Mouse (Mus musculus) lung, embryonic 14.5 days (tissue): ENCODE results near the gene Notum. TPM values are rescaled to one million over a fixed set of nuclear protein-coding genes. Genes with fewer than 3 reads are reported as not detected.
A peak's percentile ranks its signal among the peaks of the same experiment; 100 is the strongest.

Experiments
- ATAC-seq: fragments of 200-750 bp; cut with Nextera tagmentation; 2 replicates; pipeline ENCODE4 v1.8.0; 2017; ENCODE audit warnings: mild to moderate bottlenecking, moderate TSS enrichment, moderate library complexity; ENCODE audit not compliant: insufficient read depth
- DNase-seq: peaks from one replicate; pipeline ENCODE4 v3.0.0-alpha.2; 2015
- H3K27ac ChIP-seq: fragments of 300-500 bp; sonication (generic); 2 replicates; pipeline ENCODE4 v1.5.1; 2014; ENCODE audit warnings: low read depth, mild to moderate bottlenecking, moderate library complexity
- H3K27me3 ChIP-seq: fragments of 300-500 bp; sonication (generic); 2 replicates; pipeline ENCODE4 v1.6.1; 2014; ENCODE audit warnings: low read length, control low read depth; ENCODE audit not compliant: insufficient read depth
- H3K36me3 ChIP-seq: fragments of 300-500 bp; sonication (generic); 2 replicates; pipeline ENCODE4 v1.6.1; 2014; ENCODE audit warnings: control low read depth; ENCODE audit not compliant: insufficient read depth
- H3K4me1 ChIP-seq: fragments of 300-500 bp; sonication (generic); 2 replicates; pipeline ENCODE4 v1.6.1; 2014; ENCODE audit warnings: antibody characterized with exemption, control low read depth; ENCODE audit not compliant: insufficient read depth
- H3K4me2 ChIP-seq: fragments of 300-500 bp; sonication (generic); 2 replicates; pipeline ENCODE4 v1.6.1; 2014; ENCODE audit warnings: mild to moderate bottlenecking
- H3K4me3 ChIP-seq: fragments of 300-500 bp; sonication (generic); 2 replicates; pipeline ENCODE4 v1.5.1; 2014; ENCODE audit warnings: low read depth, low read length
- H3K9ac ChIP-seq: fragments of 300-500 bp; sonication (generic); 2 replicates; pipeline ENCODE4 v1.6.1; 2014
- H3K9me3 ChIP-seq: fragments of 300-500 bp; sonication (generic); 2 replicates; pipeline ENCODE4 v1.6.1; 2016; ENCODE audit warnings: low read depth, low read length, control low read depth
- CTCF ChIP-seq: IDR thresholded peaks from 2 replicates; pipeline ENCODE4 v1.5.1; 2016; ENCODE audit warnings: antibody characterized with exemption, low read depth
- WGBS: fragments of 180-500 bp; shearing (Covaris S2); extraction: QIAGEN DNeasy Blood & Tissue Kit; methylation state at CpG from one replicate; pipeline ENCODE4 v1.1.7; 2014; 5-methylcytosine and 5-hydroxymethylcytosine counted together
- polyA plus RNA-seq: library from polyadenylated mRNA; unstranded; fragments of >200 nt; fragmentation: Nextera tagmentation; extraction: Ambion mirVana; gene quantifications from 2 replicates; pipeline ENCODE4 v1.2.1, GENCODE M21; 2014

The Notum gene
- polyA plus RNA-seq, 1 experiment from 2014 or later, result 5.3 TPM

GRCm38 (mm10) chr11:120641255-120641654 lies 19.7 kb downstream of the Notum start:
- Histone ChIP-seq H3K9me3 (no peaks in the 10 kb centered on the region), H3K4me1 (peaks cover 5% of the 10 kb centered on the region; the same call in 1 of the 2 replicates)
- WGBS, result 59% methylated on average over 9 of the region's 9 CpGs

GRCm38 (mm10) chr11:120634810-120635209 lies 26.2 kb downstream of the Notum start:
- no peak overlapping the region for H3K27ac ChIP-seq
- H3K4me3 ChIP-seq, result no peak overlapping the region
- H3K9me3 ChIP-seq, result no peaks in the 10 kb centered on the region
- H3K4me2 ChIP-seq, result no peak overlapping the region
- no peak for ATAC-seq
- no peak for TF ChIP-seq CTCF
- H3K27me3 ChIP-seq, result no peaks in the 10 kb centered on the region
- H3K36me3 ChIP-seq, result no peaks in the 10 kb centered on the region
- 86% methylated on average over 5 of the region's 5 CpGs for WGBS
- no peak overlapping the region for H3K9ac ChIP-seq
- peaks cover 18% of the 10 kb centered on the region for H3K4me1 ChIP-seq
- no peak for DNase-seq

More at GRCm38 (mm10) chr11:120641255-120641654, 19.7 kb downstream of the Notum start:
- 0 out of 2 replicates have a peak overlapping the region, but pooled peaks have one; percentile 13 for H3K9ac ChIP-seq
- DNase-seq, result no peak
- 0 out of 2 replicates have a peak, but pooled peaks cover 4% of the 10 kb centered on the region for H3K27me3 ChIP-seq
- no peaks in the 10 kb centered on the region for H3K36me3 ChIP-seq
- no peak overlapping the region for H3K4me2 ChIP-seq
- H3K27ac ChIP-seq, result no peak overlapping the region
- no peak for ATAC-seq
- TF ChIP-seq CTCF, result no peak
- H3K4me3 ChIP-seq, result no peak overlapping the region

- peak within 1 kb of the TSS; percentile 91 for H3K9ac ChIP-seq
- WGBS, result 10% methylated on average over 56 of the region's 58 CpGs
- H3K4me1 ChIP-seq, result peaks cover 19% of the 10 kb centered on the region
- no peak for TF ChIP-seq CTCF
- peak within 1 kb of the TSS; percentile 93 for H3K27ac ChIP-seq
- no peaks in the 10 kb centered on the region for H3K27me3 ChIP-seq
- H3K36me3 ChIP-seq, result peaks cover 10% of the 10 kb centered on the region
- ATAC-seq, result peak; percentile 89
- peak within 1 kb of the TSS; percentile 95 for H3K4me3 ChIP-seq
- DNase-seq, result peak; percentile 99
- H3K4me2 ChIP-seq, result peak within 1 kb of the TSS; percentile 86
- no peaks in the 10 kb centered on the region for H3K9me3 ChIP-seq
Measured at GRCm38 (mm10) chr11:120633520-120634343, 27.2 kb downstream of the Notum start, which contains the start of gene Mafg. TSS of gene Mafg (minus strand) at chr11:120633600.

DNA sequence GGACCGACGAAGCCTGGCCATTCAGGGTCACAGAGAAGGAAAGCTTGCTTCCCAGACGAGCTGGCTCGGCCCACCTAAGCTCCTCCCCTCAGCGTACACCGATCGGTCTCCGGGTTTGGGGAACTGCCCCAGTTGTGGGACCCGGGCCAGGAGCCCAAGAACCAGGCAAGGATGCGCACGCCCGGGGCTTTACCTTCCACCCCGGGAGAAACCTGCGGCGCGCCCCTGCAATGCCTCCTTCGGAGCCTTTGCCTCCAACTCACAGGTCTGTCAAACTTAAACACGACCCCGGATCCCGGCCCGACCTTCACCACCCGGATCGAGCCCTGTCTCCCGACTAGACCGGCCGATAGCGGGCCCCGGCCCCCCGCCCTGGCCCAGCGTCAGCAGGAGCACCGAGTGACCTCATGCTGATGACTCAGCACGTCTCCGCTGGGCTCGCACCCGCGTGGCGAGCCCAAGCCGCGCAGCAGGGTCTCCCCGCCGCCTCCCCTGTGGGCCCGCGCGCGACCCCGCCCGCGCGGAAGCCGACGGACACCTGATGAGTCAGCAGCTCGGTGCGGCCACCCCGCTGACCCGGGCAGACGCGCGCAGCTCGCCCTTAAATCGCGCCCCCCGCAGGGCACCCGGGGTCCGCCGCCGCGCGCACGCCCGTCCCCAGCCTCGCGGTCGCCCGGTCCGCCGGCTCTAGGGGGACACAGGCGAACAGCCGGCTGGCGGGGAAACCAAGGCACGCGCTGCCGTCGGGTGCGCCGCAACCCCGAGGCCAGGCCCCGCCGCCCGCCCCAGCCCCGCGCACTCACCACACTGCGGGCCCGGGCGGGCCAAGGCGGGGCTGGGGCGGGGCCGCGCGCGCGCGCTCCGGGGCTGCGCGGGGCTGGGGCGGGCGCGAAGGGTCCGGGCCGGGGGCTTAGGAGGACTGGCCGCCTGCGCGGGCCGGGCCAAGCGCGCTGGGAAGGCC lies 28.1 kb downstream of the Notum start:
- Histone ChIP-seq H3K27me3 (no peaks in the 10 kb centered on the region), H3K4me3 (peak overlapping the region; percentile 95), H3K4me1 (peaks cover 19% of the 10 kb centered on the region), H3K27ac (peak overlapping the region; percentile 93), H3K9me3 (no peaks in the 10 kb centered on the region), H3K4me2 (peak overlapping the region; percentile 86), H3K36me3 (peaks cover 16% of the 10 kb centered on the region), H3K9ac (peak overlapping the region; percentile 91)
- WGBS, result under 1% methylated on average over 107 of the region's 116 CpGs
- no peak for TF ChIP-seq CTCF
- ATAC-seq, result peak; percentile 77
- peak; percentile 79 for DNase-seq

DNA sequence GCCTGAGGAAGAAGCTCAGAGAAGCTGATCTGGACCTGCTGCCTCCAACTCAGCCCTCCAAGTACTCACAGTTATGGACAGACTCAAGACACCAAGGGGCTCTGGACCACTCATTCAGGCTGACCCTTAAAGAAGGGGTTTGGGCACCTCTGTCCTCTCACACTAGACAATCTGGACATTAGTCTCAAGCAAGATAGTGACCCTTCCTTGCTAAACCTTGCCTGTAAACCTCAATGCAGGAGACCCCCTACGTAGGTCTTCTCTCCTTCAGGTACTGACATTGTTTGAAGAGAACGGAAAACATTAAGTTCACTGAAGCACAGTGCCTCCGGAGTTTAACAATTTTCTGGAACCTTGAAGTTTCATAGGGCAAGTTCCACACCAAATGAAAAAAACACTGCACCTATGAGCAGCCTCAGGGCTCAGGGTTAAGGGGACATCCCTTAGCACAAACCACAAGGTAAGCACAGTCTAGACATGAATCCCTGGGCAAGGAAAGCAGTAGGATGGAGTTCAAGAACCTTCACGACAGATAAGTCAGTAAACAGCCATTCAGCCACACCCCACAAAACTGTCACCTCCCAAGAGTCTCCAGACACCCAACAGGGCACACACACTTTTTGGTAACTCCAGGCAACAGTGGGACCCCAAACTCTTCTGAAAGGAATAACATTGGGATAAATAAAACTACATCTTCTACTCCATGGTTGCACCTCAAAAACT lies 29.1 kb downstream of the Notum start:
- Histone ChIP-seq H3K4me2 (peak overlapping the region; percentile 86), H3K4me3 (peak overlapping the region; percentile 95), H3K4me1 (peaks cover 19% of the 10 kb centered on the region), H3K9ac (peak overlapping the region; percentile 91), H3K27me3 (no peaks in the 10 kb centered on the region), H3K9me3 (no peaks in the 10 kb centered on the region), H3K27ac (peak overlapping the region; percentile 93), H3K36me3 (peaks cover 26% of the 10 kb centered on the region)
- no peak for TF ChIP-seq CTCF
- WGBS, result 43% methylated on average over 4 of the region's 4 CpGs
- ATAC-seq (no peak), DNase-seq (no peak)

- peak overlapping the region; percentile 15 for H3K4me3 ChIP-seq
- H3K9ac ChIP-seq, result peak overlapping the region; percentile 47
Measured at GRCm38 (mm10) chr11:120630881-120631725, 29.9 kb downstream of the Notum start.

More at GRCm38 (mm10) chr11:120630881-120631725, 29.9 kb downstream of the Notum start:
- WGBS, result 26% methylated on average over 7 of the region's 7 CpGs
- no peak for ATAC-seq
- peak overlapping the region; percentile 70 for H3K27ac ChIP-seq
- no peak for TF ChIP-seq CTCF
- H3K9me3 ChIP-seq, result no peaks in the 10 kb centered on the region
- H3K36me3 ChIP-seq, result peaks cover 30% of the 10 kb centered on the region
- H3K4me1 ChIP-seq, result peaks cover 19% of the 10 kb centered on the region
- H3K27me3 ChIP-seq, result no peaks in the 10 kb centered on the region
- H3K4me2 ChIP-seq, result peak overlapping the region; percentile 86
- DNase-seq, result no peak
